Comparison of ENCODE assay signal across 10 mouse cellular contexts in genomic region chr7:126762471-126763008, GRCm38 (mm10). TPM values are rescaled to one million over a fixed set of nuclear protein-coding genes. Genes with fewer than 3 reads are reported as not detected.
DNase-seq lines count a peak whose midpoint lies in the region; ATAC-seq and TF ChIP-seq lines count a peak whose summit lies in the region.
"Had no signal": no experiment of that assay in that cellular context is flagged by ENCODE, and none has a peak within 500 bp of the region (broad histone marks: within the 10 kb centered on the region; RNA-seq: fewer than 3 reads in every experiment).

No protein-coding gene starts in this region.

- ATAC-seq in frontal cortex, adult (ENCODE audit: low TSS enrichment) = peak; percentile 65
- no peak for ATAC-seq in lung, postnatal 0 days
- ATAC-seq in stomach, postnatal 0 days (ENCODE audit: low FRiP score, low TSS enrichment) = no peak

- peaks cover 34% of the 10 kb centered on the region; the same call in 1 of the 2 replicates for H3K36me3 ChIP-seq in lung, postnatal 0 days (ENCODE audit: insufficient read depth, low read length)
- peaks cover 23% of the 10 kb centered on the region for H3K36me3 ChIP-seq in stomach, postnatal 0 days (ENCODE audit: control insufficient read depth, insufficient read depth, low read length)

- H3K27ac ChIP-seq in lung, postnatal 0 days (ENCODE audit: low read length) = peak overlapping the region; percentile 98
- H3K27ac ChIP-seq in stomach, postnatal 0 days (replicated peaks) = peak overlapping the region; percentile 97; the same call in 1 of the 2 replicates
- H3K27ac ChIP-seq: liver, embryonic 14.5 days had no signal

- no peak for TF ChIP-seq CTCF in lung, postnatal 0 days (IDR thresholded peaks at IDR 0.05)
- no peak for TF ChIP-seq CTCF in stomach, postnatal 0 days (IDR thresholded peaks at IDR 0.05; ENCODE audit: low read depth)

- no peaks in the 10 kb centered on the region for H3K9me3 ChIP-seq in lung, postnatal 0 days (ENCODE audit: low read length)
- H3K9me3 ChIP-seq in stomach, postnatal 0 days (ENCODE audit: control insufficient read depth, low read length) = no peaks in the 10 kb centered on the region

- H3K4me1 ChIP-seq in lung, postnatal 0 days (ENCODE audit: insufficient read depth, low read depth, low read length) = peaks cover 19% of the 10 kb centered on the region
- peaks cover 10% of the 10 kb centered on the region for H3K4me1 ChIP-seq in stomach, postnatal 0 days (replicated peaks; ENCODE audit: control insufficient read depth, insufficient read depth)

- H3K4me3 ChIP-seq in lung, postnatal 0 days (ENCODE audit: low read depth, low read length) = no peak overlapping the region
- no peak overlapping the region for H3K4me3 ChIP-seq in stomach, postnatal 0 days (ENCODE audit: low read depth, low read length)

- H3K4me2 ChIP-seq in lung, postnatal 0 days (replicated peaks; ENCODE audit: low read depth, low read length) = peak overlapping the region; percentile 14; the same call in 1 of the 2 replicates
- peak overlapping the region; percentile 29; the same call in 1 of the 2 replicates for H3K4me2 ChIP-seq in stomach, postnatal 0 days (replicated peaks; ENCODE audit: low read depth)

- 43% methylated on average over 17 of the region's 17 CpGs for WGBS in lung, postnatal 0 days
- WGBS in stomach, postnatal 0 days = 48% methylated on average over 17 of the region's 17 CpGs

- no peak for TF ChIP-seq EP300 in lung, postnatal 0 days (IDR thresholded peaks at IDR 0.05)
- TF ChIP-seq EP300 in stomach, postnatal 0 days (optimal IDR thresholded peaks at IDR 0.05) = no peak

- DNase-seq in frontal cortex, postnatal 25 days (ENCODE audit: low spot score in 2 of 2) = no peak
- DNase-seq in lung, postnatal 0 days (ENCODE audit: low spot score) = no peak
- DNase-seq in lung, postnatal 14 days = no peak
- DNase-seq in layer of hippocampus, postnatal 36 days = peak; percentile 65 to 68
- DNase-seq in stomach, postnatal 0 days (ENCODE audit: low spot score) = no peak
- DNase-seq in retina, embryonic 14.5 days (ENCODE audit: low spot score) = no peak
- no peak for DNase-seq in adipocyte (ENCODE audit: low spot score)
- DNase-seq: adrenal gland, postnatal 25 days had no signal

- H3K9ac ChIP-seq in lung, postnatal 0 days (replicated peaks; ENCODE audit: low read depth) = 0 out of 2 replicates have a peak overlapping the region, but pooled peaks have one; percentile 8
- H3K9ac ChIP-seq in stomach, postnatal 0 days (ENCODE audit: low read length) = peak overlapping the region; percentile 23; the same call in 1 of the 2 replicates
- H3K9ac ChIP-seq: liver, embryonic 14.5 days had no signal

- H3K27me3 ChIP-seq in lung, postnatal 0 days (replicated peaks; ENCODE audit: insufficient read depth, low read length) = no peaks in the 10 kb centered on the region
- no peaks in the 10 kb centered on the region for H3K27me3 ChIP-seq in stomach, postnatal 0 days (ENCODE audit: control insufficient read depth, insufficient read depth, low read length)

RNA-seq across cellular contexts. Expression of gene Mapk3, which starts 3.1 kb away (rescaled TPM):
- 180 and 183 TPM in 2 replicates for polyA plus RNA-seq in lung, postnatal 0 days (2015; fragmentation: Nextera tagmentation; extraction: Ambion mirVana)
- total RNA-seq in layer of hippocampus, postnatal 36 days (2021) = 100 to 1,000 TPM; 144 to 146 TPM
- polyA plus RNA-seq in stomach, postnatal 0 days (2015; fragmentation: Nextera tagmentation; extraction: Ambion mirVana) = 114 and 116 TPM in 2 replicates

RNA-seq across cellular contexts. Expression of gene Gdpd3, which starts 3.6 kb away (rescaled TPM):
- polyA plus RNA-seq in lung, postnatal 0 days (2015; fragmentation: Nextera tagmentation; extraction: Ambion mirVana) = 3.4 and 4.1 TPM in 2 replicates
- total RNA-seq in layer of hippocampus, postnatal 36 days (2021) = 1 to 10 TPM; 2.5 to 5.1 TPM
- polyA plus RNA-seq in stomach, postnatal 0 days (2015; fragmentation: Nextera tagmentation; extraction: Ambion mirVana) = 51.3 and 53.1 TPM in 2 replicates

RNA-seq across cellular contexts. Expression of gene Ypel3, which starts 14.2 kb away (rescaled TPM):
- polyA plus RNA-seq in lung, postnatal 0 days (2015; fragmentation: Nextera tagmentation; extraction: Ambion mirVana) = 325 and 340 TPM in 2 replicates
- total RNA-seq in layer of hippocampus, postnatal 36 days (2021) = 100 to 1,000 TPM; 278 to 291 TPM
- 86.0 and 102 TPM in 2 replicates for polyA plus RNA-seq in stomach, postnatal 0 days (2015; fragmentation: Nextera tagmentation; extraction: Ambion mirVana)

RNA-seq across cellular contexts. Expression of gene Tbx6, which starts 18.7 kb away (rescaled TPM):
- polyA plus RNA-seq in lung, postnatal 0 days (2015; fragmentation: Nextera tagmentation; extraction: Ambion mirVana) = 0.56 and 0.74 TPM in 2 replicates
- total RNA-seq in layer of hippocampus, postnatal 36 days (2021) = 1 to 10 TPM in 1 of 2 experiments, under 1 TPM in 1; 0.75 to 1.1 TPM
- 0.08 and 0.18 TPM in 2 replicates for polyA plus RNA-seq in stomach, postnatal 0 days (2015; fragmentation: Nextera tagmentation; extraction: Ambion mirVana)

RNA-seq across cellular contexts. Expression of gene Ppp4c, which starts 29.8 kb away (rescaled TPM):
- polyA plus RNA-seq in lung, postnatal 0 days (2015; fragmentation: Nextera tagmentation; extraction: Ambion mirVana) = 150 and 151 TPM in 2 replicates
- 10 to 100 TPM; 54.3 to 59.5 TPM for total RNA-seq in layer of hippocampus, postnatal 36 days (2021)
- 118 and 122 TPM in 2 replicates for polyA plus RNA-seq in stomach, postnatal 0 days (2015; fragmentation: Nextera tagmentation; extraction: Ambion mirVana)

Comparison
In these comparisons a context has a peak if more than half of its experiments do, and no peak if none do; other contexts are left out.
1. DNase-seq: peak in layer of hippocampus, postnatal 36 days (2 of 2); none in frontal cortex, postnatal 25 days (0 of 2), lung, postnatal 0 days (single experiment), lung, postnatal 14 days (single experiment), stomach, postnatal 0 days (single experiment), retina, embryonic 14.5 days (single experiment) and adipocyte (single experiment).
2. RNA of gene Gdpd3, which starts 3.6 kb away (polyA plus RNA-seq): 51.3 to 53.1 TPM in stomach, postnatal 0 days; 3.4 to 4.1 TPM in lung, postnatal 0 days; every median in the first group is over 10 times any median in the second.